Mouse (Mus musculus) liver, adult 2 months (tissue): ENCODE results near the gene Slc17a4.

ENCODE experiments used
- CTCF ChIP-seq: fragments of 200-500 bp; IDR thresholded peaks from 2 replicates; pipeline ENCODE4 v1.5.1; 2011; ENCODE audit warnings: low read depth, low read length, control low read depth
- POLR2A ChIP-seq: fragments of 200-500 bp; IDR thresholded peaks from 2 replicates; pipeline ENCODE4 v1.6.1; 2011; ENCODE audit warnings: low read length, control low read depth; ENCODE audit not compliant: insufficient read depth; ENCODE audit errors: extremely low read depth

GRCm38 (mm10) chr13:23911335-23911734, 3.5 kb downstream of the Slc17a4 start:
- TF ChIP-seq CTCF: no peak
- no peak for TF ChIP-seq POLR2A
